Mouse (Mus musculus) thymus, postnatal 14 days (tissue): ENCODE measurements around the gene Enpp6.

Experiments
- DNase-seq: peaks from one replicate; pipeline ENCODE4 v3.0.0; 2021

Enpp6 gene

GRCm38 (mm10) chr8:46986386-46987140 lies at the start of gene Enpp6:
Gene Enpp6 (plus strand): TSS chr8:46986887.
- DNase-seq = no peak

- DNase-seq = no peak
Observed at GRCm38 (mm10) chr8:46938218-46938617, 48.5 kb upstream of the Enpp6 start.

GRCm38 (mm10) chr8:46941295-46941694 lies 45.4 kb upstream of the Enpp6 start:
- no peak for DNase-seq

- DNase-seq = no peak
Observed at GRCm38 (mm10) chr8:46941731-46942650, 44.7 kb upstream of the Enpp6 start.

- no peak for DNase-seq
Observed at GRCm38 (mm10) chr8:46942651-46943024, 44.0 kb upstream of the Enpp6 start.

GRCm38 (mm10) chr8:46943337-46943736 lies 43.4 kb upstream of the Enpp6 start:
- DNase-seq = no peak

- DNase-seq = peak; percentile 63
Observed at GRCm38 (mm10) chr8:46946181-46946580, 40.5 kb upstream of the Enpp6 start.

GRCm38 (mm10) chr8:46948091-46948757 lies 38.5 kb upstream of the Enpp6 start:
- DNase-seq = no peak

- peak; percentile 71 for DNase-seq
Observed at GRCm38 (mm10) chr8:46953472-46953871, 33.2 kb upstream of the Enpp6 start.

- no peak for DNase-seq
Observed at GRCm38 (mm10) chr8:46962630-46963427, 23.9 kb upstream of the Enpp6 start.

GRCm38 (mm10) chr8:46963619-46964145 lies 23.0 kb upstream of the Enpp6 start:
- no peak for DNase-seq

GRCm38 (mm10) chr8:46965812-46966211 lies 20.9 kb upstream of the Enpp6 start:
- DNase-seq = no peak

GRCm38 (mm10) chr8:46968721-46969120 lies 18.0 kb upstream of the Enpp6 start:
- DNase-seq = no peak

- no peak for DNase-seq
Observed at GRCm38 (mm10) chr8:46969386-46969785, 17.3 kb upstream of the Enpp6 start.

- DNase-seq = no peak
Observed at GRCm38 (mm10) chr8:46977376-46977775, 9.3 kb upstream of the Enpp6 start.

GRCm38 (mm10) chr8:46982166-46982565 lies 4.5 kb upstream of the Enpp6 start:
- no peak for DNase-seq

GRCm38 (mm10) chr8:46982770-46983169 lies 3.9 kb upstream of the Enpp6 start:
- no peak for DNase-seq

GRCm38 (mm10) chr8:46984647-46985046 lies 2.0 kb upstream of the Enpp6 start:
- DNase-seq = no peak

GRCm38 (mm10) chr8:46988366-46988765 lies 1.7 kb downstream of the Enpp6 start:
- DNase-seq = no peak

GRCm38 (mm10) chr8:46991081-46991480 lies 4.4 kb downstream of the Enpp6 start:
- no peak for DNase-seq

- DNase-seq = peak; percentile 23
Observed at GRCm38 (mm10) chr8:46992579-46992978, 5.9 kb downstream of the Enpp6 start.
